Mouse (Mus musculus): ENCODE results near the gene Krt7.

The Krt7 gene

DNA sequence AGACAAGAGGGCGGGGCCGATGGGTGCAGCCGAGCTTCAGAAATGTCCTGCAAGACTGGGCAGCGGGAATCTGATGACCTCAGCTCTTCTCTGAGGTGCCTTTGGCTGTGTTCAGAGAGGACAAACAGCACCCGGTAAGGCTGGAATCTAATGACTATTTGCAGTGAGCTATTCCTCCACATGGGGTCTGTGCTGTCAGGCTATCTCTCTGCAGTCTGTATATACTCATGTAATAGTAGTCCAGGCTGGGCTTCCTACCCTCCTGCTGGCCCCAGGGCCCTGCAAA is 34.1 kb upstream of the Krt7 start:
- DNase-seq (ENCODE audit: low spot score in 2 of 2) = no peak

DNA sequence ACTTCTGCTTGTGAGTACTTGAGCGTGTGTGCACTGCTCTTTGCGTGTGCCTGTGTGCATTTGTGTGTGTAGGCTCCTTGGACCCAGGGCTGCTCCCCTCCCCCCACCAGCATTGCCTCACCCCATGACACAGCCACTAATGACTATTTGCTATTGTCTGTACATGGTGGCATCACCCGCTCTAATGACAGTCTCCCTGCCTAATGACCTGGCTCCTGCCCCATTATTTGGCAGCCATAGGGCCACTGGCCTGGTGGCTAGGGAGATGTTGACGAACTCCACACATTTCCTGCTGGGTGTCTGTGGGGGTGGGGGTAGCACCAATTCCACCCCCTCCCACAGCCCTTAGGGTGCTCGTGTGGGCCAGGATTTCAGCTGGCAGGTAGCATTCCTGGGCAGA is 32.2 kb upstream of the Krt7 start:
- no peak for DNase-seq (ENCODE audit: low spot score in 2 of 2)

DNA sequence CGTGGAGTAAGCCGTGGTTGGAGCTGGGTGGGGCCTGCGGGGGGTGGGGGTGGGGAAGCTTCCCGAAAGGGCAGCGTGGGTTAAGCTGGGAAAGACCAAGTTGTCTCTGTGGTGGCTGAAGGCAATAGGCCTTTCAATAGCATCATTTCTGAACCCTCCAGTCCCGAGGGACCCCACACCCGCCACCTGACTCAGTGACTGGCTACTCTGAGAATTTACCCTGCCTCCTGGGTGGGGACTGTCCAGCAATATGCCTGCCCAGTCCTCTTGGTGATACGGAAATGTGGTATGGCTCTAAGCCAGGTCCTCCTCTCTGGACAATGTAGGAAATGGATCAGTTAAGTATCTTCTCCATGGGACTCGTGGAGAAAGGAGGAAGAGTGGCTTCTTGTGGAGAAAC is 29.1 kb upstream of the Krt7 start:
- DNase-seq (ENCODE audit: low spot score in 2 of 2) = no peak

DNA sequence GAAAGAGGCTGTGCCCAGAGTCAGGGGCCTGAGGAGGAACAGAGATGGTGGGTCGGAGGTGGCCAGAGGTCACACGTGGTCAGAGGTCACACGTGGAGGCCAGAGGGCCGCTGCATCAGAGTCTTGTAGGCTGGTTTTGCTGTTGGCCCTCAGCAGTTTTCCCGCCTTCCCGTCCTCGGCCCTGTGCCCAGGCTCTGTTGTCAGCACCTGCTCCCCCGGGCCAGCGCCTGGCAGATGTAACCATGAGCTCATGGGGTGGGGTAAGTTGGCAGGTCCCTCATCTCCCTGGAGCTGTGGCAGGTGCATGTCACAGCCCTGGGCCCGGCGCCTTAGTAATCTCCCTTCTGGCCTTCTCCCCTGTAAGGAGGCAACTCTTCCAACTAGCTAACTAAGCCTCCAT is 28.0 kb upstream of the Krt7 start:
- no peak for DNase-seq (ENCODE audit: low spot score in 2 of 2)

DNA sequence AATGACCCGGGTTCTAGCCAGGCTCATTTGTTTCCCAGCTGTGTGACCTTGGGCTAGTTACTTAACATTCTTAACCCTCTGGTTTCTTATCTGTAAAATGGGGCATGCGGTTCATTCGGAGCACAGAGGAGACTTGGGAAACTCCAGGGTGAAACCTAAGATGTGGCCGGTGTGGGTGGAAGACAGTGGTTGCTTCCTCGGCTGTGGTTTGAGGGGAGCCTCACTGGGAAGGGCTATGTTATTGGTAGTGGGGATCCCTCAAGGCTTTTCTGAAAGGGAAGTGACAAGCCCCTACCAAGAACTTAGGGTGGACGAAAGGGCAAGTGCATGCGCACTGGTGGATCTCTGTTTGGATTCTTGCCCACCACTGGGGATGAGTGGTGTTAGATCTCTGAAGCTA is 26.2 kb upstream of the Krt7 start:
- DNase-seq (ENCODE audit: low spot score in 2 of 2) = no peak

DNA sequence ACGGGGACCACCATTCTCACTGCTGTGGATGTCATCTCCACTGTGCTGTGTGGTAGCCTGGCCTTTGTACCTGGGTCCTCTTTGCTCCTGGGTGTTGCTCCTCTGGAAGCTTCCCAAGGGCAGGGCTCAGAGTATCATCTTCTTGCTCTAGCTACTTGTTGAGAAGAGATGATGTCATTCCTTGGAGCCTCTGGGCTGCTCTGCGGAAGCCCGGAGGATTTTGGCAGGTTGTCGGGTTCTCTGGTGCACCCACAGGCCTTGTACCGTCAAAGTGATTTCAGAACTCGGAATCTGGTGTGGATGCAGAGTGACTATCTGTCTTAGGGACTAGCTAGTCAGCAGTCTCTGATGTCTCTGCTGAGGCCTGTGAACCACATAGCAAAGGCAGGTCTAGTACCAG is 25.8 kb upstream of the Krt7 start:
- DNase-seq (ENCODE audit: low spot score in 2 of 2) = no peak

DNA sequence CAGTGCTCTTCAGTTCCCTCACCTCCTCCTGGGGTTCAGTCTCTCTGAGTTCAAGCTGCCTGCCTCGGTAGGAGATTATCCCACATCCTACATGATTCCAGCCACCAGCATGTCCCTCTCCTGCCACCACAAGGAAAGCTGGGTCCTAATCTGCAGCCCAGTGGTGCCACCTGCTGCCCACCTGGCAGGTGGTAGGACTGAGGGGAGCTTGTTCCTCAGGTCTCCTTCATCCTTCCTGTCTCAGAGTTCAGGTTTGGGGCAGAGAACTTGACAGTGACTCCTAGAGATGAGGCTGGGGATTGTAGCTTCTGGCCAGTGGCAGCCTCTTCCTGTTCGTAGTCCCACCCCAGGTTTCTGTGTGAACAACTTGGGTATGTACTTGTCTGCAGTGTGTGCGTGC is 23.7 kb upstream of the Krt7 start:
- no peak for DNase-seq (ENCODE audit: low spot score in 2 of 2)

DNA sequence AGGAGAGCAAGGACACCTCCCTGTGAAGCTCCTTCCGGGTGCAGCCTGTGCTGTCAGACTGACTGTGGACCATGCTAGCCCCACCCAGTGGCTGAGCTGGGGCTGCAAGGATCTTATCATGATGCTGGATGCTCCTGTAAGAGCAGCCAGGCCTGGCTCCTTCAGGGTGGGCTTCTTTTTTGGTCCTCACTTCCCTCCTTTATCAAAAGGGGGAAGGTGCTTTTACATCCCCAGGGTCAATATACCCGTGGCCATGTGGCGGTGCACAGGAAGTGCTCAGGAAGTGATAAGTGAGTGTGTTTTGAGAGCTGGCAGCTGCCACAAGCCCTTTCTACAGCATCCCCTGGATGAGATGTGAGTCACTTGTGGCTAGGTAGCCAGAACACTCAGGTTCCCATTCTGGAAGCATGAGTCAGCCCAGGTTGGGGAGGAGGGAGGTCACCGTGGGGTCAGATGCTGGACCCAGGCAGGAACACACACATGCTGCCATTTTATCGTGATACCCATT is 22.8 kb upstream of the Krt7 start:
- no peak for DNase-seq (ENCODE audit: low spot score in 2 of 2)

DNA sequence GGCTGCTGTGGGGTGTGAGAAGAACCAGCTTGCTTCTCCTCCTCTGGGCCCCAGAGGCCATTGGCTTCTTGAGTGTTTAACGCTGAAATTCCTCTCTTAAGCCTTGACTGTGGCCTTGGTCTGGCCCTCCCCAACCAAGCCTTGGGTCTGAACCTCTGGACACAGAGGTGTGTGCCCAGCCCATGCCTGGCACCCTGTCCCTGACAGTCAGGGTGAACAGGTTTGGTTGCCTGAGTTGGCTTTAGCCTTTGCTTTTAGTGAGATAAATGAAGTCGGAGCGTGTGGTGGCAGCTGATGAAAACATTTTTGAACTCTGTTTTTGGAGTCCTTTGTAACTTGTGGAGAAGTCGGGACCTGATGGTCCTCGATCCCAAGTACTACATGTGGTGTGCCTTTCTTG is 20.6 kb upstream of the Krt7 start:
- DNase-seq (ENCODE audit: low spot score in 2 of 2) = no peak

DNA sequence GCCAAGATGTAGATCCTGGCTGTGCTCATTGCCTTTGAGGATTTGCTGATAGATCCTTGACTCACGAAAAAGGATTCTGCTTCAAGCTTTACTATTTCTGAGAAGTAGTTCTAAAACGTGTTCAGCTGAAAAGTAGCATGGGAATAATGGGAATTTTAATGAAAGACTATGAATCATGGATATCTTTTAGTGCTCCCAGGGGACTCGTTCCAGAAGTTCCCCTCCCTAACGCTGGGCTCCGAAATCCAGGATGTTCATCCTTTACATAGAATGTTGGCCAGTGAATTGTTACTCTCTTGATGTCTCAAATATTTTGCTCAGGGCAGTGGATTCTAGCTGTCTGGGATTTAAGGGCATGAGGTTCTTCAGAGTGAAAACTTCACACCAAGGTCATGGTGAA is 18.6 kb upstream of the Krt7 start:
- no peak for DNase-seq (ENCODE audit: low spot score in 2 of 2)

DNA sequence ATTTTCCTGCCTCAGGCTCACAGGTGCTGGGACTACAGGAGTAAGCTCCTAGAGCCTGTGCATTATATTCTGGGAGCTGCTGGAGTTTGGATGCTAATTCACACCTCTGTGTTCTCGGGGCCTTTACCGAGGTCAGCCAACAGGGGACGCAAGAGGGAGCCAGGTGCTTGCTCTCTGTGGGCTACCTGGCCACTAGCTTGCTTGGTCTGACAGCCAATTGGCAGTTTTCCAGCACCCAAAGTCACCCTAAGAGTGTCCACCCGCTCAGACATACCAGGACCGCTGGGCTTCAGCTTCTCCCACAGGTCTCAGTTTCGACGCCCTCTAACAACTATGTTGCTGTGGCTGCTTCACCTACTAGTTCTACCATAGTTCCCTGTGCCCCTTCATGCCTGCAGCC is 15.9 kb upstream of the Krt7 start:
- no peak for DNase-seq (ENCODE audit: low spot score in 2 of 2)

DNA sequence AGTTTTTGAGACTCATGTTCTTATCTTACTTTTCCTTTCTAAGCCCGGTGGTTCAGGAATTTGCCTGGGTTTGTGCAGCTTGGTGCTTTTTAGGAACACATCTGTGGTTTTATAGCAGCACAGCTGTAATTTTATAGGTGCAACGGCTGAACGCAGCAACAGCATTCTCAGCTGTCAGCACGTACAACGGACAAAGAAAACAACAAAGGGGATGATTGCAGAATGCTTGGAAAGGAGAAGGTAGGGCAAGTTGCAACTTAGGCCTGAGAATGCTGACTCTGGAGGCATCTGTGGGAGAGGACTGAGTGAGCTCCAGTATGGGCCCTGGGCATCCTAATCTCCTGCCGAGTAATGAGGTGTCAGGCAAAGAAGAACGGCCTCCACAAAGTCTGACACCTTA is 14.4 kb upstream of the Krt7 start:
- DNase-seq (ENCODE audit: low spot score in 2 of 2) = no peak

DNA sequence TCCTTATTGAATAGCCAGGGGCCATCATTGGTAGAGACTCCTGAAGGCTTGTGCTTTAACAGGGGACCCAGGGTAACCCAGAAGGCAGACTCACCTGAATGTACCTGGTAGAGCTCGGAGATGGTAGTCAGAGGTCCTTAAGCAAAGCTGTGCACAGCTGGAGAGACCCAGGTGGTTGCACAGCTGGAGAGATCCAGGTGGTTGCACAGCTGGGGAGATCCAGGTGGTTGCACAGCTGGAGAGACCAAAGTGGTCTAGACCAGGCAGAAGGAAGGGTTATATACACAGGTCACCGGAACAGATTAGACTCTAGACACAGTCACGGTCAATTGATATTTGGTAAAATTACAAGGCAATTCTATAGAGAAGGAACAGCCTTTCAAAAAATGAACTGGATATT is 13.9 kb upstream of the Krt7 start:
- no peak for DNase-seq (ENCODE audit: low spot score in 2 of 2)

DNA sequence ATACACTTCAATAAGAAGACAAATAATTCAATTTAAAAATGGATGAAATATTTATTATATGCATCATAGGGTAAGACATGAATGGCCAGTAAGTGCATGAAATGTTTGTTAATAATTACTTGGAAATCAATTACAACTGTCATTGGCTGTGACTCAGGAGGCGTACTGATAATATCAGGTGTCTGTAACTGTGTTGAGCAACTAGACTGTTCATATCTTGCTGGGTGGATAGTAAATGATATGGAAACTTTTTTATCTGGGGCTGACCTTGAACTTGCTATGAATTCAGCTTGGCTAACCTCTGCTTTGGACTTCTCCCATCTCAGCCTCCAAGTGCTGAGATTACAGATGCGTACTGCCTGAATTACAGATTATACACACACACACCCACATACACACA is 13.2 kb upstream of the Krt7 start:
- no peak for DNase-seq (ENCODE audit: low spot score in 2 of 2)

DNA sequence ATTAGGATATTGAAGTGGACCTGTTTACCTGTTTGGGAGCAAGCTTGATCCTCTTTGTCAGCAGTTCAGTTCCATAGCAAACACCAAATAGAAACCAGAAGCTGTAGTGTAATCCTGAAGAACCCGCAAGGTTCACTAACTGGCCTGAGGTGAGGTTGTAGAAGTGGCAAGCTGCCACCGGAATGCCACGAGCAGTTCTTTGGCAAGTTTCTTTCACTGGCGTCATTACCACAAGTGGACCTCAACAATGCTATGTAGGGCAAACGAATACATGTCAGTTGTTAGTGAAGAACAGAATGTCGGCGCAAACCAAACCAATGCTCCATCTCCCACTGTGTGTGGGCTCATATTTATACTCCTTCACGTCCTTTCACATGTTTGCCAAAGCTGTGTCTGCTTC is 12.6 kb upstream of the Krt7 start:
- no peak for DNase-seq (ENCODE audit: low spot score in 2 of 2)

DNA sequence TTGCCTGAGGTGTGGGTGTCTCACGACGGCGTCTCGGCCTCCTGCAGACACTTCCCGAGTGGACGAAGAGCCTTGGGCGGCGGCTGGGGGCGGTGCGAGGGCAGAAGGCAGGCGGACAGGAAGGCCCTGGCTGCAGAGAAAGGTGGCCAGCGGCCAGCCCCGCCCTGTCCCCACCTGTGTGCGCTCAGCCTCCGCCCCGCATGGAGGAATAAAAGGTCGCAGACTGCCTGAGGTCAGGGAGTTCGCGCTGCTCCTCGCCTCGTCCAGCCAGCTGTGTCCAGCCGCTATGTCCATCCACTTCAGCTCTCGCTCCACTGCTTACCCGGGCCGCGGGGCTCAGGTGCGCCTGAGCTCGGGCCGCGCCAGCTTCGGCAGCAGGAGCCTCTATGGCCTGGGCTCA is 1.3 kb downstream of the Krt7 start:
- no peak for DNase-seq (ENCODE audit: low spot score in 2 of 2)

DNA sequence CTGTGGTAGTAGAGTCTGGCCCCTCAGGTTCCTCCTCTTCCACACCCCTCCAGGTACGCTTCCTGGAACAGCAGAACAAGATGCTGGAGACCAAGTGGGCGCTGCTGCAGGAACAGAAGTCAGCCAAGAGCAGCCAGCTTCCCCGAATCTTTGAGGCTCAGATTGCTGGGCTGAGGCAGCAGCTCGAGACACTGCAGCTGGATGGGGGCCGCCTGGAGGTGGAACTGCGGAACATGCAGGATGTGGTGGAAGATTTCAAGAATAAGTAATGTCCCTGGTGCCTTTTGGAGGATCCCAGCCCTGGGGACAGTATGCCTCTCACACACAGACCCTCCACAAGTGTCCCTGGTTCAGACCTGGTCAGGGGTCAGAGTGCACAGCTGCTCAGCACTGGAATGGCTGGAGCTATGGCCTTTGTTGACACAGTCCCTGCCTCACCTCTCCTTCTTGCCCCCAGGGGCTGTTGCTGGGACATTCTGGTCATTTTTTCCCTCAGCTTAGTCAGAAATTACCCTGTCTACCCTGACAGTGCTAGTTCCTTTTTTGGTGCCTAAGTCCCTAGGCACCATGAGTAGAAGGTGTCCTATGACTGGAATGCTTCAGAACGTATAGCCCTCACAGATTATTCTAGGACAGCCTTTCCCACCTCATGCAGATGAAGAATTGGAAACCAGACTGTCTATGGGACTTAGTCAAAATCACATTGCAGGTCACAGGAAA is 3.2 kb downstream of the Krt7 start:
- DNase-seq (ENCODE audit: low spot score in 2 of 2) = no peak

DNA sequence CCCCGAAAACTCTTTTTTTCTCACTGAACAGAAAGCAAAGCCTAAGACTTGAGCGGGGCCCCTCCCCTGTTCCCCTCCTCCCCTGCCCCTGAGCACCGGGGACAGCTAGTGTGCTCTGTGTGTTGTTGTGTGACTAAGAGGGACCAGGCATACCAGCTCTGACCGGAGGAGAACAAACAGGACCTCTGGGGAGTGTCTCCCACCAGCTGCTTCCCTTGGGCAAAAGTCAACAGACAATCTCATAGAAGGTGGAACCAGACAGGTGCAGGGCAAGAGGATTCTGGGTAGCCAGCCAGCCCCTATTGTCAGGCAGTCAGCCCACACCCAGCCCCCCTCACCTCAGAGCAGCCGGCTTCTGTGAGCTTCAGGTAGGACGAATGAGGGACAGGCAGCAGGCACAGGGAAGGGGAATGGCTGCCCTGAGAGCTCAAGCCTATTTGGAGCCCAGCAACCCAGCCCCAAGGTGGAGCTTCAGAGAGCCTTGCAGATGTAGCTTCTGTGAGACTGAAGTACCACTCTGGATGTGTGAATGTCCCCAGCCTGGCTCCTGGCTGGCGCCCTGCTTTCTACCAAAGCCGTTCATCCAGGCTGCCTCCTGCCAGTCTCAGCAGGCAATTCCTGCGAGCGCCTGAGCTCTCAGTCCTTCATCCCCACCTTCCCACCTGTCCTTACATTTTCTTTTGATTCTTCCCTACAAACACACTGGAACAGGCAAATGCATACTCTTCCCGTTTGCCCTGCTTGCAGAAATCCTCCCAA is 4.1 kb downstream of the Krt7 start:
- no peak for DNase-seq (ENCODE audit: low spot score in 2 of 2)

DNA sequence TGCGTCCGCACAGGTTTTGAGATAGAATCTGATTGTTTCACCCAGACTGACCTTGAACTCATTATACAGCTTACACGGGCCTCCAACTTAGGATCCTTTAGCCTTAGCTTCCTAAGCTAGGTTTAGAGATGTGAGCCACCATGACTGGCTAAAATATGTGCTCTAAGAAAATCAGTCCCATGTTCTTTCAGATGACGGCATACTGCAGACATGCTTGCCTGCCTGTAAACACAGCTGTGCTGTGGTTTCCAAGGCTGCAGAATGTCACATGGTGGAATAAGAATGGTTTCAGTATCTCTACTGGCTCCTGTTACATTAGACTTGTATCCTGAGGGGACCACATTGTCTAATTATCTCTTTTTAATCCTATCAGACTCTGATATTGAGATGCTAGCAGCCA is 8.1 kb downstream of the Krt7 start:
- no peak for DNase-seq (ENCODE audit: low spot score in 2 of 2)

DNA sequence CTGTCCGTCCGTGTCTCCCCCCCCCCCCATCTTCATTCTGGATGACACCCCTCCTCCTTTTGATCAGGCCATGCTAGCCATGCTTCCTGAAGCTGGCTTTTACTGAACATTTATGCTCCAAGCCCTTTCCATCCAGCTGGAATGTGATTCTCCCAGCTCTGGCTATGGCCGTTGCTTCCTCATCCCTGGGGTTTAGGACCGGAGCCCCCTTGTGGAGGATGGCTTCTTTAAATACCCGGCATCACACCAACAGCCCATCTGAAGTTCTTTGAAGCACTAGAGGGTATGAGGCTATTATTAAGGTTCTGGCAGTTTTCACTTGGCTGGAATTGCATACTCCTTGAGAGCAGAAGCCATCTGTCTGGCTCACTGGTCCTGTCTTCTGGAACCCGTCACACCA is 10.1 kb downstream of the Krt7 start:
- DNase-seq (ENCODE audit: low spot score in 2 of 2) = no peak

DNA sequence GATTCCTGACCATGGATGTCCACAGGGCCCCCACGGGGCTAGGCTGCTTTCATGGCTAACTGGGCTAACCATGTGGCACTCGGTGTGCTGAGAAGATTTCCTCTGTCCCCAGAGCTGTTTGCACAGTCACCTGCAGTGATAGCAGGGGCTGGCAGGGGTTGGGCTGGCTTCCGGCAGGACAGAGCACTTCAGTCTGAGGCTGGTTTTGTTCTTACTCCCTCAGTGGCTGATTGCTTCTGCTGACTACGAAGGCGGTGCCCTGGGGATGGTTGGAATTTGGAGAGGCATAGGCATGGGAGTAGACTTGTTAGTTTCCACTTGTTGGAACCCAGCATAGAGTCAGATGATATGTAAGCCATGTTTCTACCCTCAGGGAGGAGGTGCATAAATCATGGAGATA is 14.1 kb downstream of the Krt7 start:
- DNase-seq (ENCODE audit: low spot score in 2 of 2) = no peak

DNA sequence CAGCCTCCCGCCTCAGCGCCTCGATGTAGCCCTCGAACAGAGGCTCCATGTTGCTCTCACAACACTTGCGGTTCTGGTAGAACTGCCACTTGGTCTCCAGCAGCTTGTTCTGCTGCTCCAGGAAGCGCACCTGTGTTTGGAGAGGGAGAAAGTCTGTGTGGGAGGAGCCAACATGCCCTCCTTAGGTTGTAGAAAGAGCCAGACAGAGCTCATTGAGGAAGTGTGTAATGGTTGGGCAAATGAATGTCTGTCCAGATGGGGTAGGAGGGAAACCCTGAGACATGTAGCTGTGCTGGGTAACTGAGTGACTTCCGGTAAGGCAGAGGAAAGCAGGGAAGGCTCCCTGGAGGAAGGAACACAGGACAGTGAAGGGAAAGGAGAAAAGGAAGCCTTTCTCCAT is 25.8 kb downstream of the Krt7 start:
- DNase-seq (ENCODE audit: low spot score in 2 of 2) = no peak

DNA sequence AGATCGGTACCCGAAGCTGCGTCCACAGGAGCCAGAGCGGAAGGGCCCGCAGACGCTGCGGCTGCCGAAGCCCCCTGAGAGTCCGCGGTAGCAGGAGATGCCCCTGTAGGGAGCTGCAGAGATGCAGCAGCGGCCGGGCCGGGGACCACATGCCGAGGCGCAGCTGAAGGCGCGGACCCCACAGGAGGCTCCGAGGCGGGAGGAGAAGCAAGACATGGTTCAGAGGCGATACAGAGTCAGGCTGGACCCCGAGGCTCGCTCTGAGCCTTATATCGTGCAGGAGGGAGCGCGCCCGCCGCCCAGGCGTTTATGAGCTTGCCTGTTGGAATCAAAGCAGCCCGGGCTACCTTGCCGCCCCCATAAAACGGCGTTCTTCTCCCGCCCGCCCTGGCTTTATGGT is 27.7 kb downstream of the Krt7 start, which contains the start of gene Krt87:
Gene Krt87 (minus strand): TSS at position 250 of the 400 bp plus-strand sequence.
- DNase-seq (ENCODE audit: low spot score in 2 of 2) = no peak

DNA sequence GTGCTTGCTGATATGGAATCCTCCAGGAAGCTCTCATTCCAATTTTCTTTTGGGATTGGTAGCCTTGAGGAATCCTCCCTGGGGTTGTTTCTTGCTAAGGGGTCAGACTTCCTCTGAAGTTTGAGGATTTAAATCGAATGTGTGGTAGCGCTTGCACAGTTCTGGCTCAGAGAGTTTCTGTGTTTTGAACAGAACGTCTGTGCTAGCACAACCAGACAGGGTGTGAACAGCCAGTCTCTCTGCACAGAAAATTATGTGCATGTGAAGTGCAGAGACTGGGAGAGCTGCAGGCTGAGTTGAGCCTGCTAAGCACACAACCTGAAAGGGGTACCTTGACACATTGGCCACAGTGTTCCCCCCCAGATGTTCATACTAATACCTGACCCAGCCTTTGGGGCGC is 30.0 kb downstream of the Krt7 start:
- no peak for DNase-seq (ENCODE audit: low spot score in 2 of 2)
